Mouse (Mus musculus) urinary bladder, postnatal 25 days (tissue): ENCODE data around the gene Fto.

Experiments
- DNase-seq: peaks from one replicate; pipeline ENCODE4 v3.0.0; 2022; ENCODE audit warnings: low spot score

Fto gene

DNA sequence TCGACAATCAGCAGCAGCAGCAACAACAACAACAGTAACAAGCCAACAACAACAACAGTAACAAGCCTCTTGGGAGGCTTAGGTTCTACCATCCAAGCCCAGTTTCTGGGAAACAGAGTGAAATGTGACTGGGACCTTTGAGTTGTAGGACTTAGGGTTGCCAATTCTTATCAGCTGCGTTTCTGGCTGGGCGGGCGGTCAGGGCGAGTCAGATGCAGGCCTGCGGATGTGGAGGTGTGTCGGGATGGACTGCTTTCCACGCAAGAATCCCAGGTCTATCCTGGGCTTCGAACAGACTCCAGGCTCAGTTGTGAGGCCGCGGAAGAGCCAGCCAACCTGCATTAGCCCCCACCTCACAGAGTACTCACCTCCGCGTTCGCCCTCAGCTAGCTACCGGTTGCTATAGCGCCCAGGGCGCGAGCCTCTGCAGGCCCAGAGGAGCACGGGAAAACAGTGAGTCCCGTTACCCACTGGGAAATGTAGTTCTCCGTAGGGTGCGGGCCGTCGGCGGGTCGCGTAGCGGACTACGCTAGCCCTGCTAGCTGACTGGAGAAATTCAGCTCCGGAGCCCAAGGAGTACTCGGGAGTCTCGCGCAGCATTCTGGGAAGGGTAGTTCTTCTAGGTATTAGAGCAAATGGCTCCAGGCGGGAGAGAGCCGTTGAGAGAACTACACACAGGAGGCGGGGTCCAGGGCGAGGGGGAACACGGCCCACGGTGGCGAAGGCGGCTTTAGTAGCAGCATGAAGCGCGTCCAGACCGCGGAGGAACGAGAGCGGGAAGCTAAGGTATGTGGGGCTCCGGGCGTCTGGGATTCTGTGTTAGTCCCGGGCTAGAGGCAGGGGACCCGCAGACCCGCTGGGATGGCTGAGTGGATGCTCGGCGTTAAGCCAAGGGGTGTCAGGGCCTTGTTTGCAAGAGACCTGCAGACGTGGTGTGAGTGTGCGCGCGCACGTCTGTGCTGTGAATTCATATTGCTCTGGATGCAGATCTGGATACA, at the start of gene Fto, which contains the start of gene Rpgrip1l:
Gene Fto (plus strand): TSS at position 691 of the 998 bp plus-strand sequence.
Gene Rpgrip1l (minus strand): TSS at position 428 of the 998 bp plus-strand sequence.
- DNase-seq: peak; percentile 83

DNA sequence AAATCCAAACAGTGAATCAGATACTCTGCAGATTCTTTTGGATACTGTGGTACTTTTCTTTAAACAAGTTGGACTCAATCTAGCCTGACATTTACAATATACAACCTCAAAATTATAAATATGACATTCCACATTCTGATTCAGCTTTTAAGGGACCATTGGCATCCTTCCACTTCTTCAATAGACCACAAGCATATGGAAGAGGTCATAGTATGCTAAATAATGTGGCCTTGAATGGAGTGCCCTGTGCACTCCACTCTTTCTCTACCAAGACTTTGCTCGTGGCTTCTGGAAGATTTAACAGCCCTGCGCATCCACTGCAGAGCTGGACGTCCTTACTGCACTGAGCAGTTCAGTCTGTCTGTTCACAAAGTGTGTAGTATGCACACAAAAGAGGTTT, 49.4 kb upstream of the Fto start:
- no peak for DNase-seq

DNA sequence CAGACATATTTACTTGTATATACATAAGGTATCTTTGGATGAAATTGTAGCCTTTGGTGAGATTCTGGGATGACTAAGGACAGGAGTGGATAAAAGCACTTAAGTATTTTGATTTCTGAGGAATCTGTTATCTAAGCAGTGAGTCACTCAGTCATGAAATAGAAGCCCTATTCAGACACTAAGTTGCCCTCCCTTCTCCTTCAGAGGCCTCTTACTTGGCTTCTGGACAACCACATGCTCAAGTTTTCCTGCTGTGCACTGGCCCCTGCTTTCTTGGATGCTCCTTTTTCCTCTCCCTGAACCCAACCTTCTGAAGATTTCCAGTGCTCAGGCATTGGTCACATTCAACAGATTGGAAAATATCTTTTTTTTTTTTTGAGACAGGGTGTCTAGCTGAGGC, 48.8 kb upstream of the Fto start:
- DNase-seq: no peak

DNA sequence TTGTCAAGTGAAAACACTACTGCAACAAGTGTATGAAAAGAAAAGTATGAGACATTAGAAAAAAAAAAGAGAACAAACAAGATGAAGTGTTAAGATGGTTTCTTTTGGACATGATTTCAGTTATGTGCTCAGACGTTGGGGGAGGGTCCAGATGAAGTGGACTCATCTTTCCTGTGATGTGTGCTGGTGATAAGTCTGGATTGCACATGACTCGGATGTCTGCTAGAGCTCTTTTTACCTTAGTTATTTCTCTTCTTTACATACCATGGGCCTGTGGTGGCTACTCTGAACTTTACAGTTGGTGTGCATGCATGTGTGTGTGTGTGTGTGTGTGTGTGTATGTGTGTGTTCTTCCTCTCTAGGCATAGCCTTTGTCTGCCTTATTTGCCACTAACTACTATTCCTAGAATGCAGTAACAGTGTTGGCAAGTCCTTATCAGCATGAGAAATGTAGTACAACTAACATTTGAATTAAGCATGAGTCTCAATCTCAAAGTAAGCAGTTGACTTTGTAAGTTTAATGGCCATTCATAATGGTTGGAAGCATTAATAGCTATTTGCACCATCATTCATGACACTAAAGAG, 43.9 kb upstream of the Fto start:
- DNase-seq: no peak

DNA sequence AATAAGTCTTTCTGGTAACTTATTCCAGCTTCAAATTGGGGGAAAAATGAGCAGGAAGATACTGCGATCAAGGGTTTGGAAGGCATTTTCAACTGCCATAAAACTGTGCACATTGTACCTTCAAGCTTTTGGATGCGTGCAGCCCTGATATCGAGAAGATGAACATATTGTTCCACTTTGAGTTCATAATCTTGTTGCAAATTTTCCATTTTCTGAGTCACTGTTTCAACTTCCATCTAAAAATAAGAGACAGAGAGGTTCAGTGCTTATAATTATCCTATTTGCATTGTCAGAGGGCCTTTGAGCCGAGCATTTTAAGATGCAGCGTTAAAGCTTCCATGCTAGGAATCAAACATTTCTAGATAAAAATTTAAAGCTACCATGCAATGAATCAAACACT, 39.8 kb upstream of the Fto start:
- no peak for DNase-seq

DNA sequence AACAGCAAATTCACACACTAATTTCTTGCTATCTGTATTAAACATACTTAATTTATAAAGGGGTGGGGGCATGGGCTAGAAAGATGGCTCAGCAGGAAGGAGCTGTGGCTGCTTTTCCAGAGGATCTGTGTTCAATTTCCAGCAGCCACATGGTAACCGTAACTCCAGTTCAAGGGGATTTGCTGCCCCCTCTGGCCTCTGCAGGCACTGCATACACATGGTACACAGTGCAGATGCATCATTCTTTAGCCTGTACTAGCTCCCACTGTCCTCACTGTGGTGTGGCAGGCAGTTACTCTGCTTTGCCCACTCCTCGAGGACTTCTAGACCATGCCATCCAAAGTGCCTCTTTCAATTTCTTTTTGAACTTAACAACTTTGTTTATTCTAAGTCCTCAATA, 37.0 kb upstream of the Fto start:
- no peak for DNase-seq

DNA sequence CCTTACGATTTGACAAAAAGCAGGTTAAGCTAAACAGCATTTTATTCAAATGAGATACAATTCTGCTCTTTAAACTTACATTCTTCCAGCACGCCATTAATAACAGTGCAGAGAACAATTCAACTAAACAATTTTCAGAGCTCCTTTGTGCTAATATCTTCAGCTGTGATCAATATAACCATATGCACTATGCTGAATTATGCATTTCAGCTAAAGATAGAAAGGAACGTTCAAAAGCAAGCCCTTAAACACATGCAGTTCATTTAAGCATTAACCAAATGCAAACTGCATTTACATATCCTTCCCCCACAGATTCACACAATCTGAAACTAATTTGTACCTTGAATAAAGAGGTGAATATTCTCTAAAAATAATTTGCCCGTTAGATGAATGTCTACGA, 35.3 kb upstream of the Fto start:
- no peak for DNase-seq

DNA sequence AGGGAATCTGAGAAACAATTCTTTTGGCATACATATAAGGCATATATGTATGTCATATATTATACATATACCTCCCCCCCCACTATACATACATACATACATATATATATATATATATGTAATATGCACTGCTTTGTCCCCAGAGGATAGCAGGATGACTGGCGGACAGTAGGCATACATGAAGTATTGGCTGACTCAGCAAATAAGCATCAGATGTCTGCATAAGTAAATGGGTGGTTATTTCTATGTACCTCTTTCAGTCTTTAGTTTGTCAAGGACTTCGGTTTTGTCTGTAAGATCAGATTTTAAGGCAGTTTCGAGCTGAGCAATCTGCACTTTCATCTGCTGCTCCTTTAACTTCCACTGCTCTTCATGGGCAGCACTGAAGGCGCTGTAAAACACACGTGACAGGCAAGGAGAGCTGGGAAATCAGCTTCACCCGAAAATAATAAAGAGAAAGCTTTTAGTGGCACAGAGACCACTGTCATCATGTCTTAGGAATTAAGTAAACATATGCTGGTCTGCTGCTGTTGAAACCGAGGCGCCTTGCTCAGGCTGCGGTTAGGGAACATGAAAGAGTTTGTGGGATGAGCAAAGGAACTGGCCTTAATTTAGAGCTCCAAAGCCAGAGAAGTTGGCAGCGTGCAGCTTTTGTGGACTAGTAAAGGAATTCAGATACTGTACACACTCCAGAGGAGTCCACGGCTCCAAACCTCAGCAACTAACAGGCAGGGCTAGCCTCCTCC, 32.7 kb upstream of the Fto start:
- no peak for DNase-seq

DNA sequence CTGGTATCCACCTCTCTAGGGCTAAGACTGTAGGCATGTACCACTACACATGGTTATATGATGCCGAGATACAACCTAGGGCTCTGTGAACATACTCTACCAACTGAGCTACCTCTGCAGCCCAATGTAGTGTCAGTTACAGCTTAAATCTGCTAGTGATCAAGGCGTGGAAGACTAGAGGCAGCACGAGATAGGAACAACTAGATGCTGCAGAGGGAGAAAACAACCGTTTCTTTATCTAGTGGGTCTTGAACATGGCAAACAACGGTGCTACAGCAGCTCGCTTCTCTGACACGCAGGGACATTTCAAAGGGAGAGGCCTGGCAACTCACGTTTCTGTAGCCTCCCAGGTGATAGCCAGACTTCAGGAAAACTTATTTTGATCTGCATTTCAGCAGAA, 31.8 kb upstream of the Fto start:
- no peak for DNase-seq

DNA sequence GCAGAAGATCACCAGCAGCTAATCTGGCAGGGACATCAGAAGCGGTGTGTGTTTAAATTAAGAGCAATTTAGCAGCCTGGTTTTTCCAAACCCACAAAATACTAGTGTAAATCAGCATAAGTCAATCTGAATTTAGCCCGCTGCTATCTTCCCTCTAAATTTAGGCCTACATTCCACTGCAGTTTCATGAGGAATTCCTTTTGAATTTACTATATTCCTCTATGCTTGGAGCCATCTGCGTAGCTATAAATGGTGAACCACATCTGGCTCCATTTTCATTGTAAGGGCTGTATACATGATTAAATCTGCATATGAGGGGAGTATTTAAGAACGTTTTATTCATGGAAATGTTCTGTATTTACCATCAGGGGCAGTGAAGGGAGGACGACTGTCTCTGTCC, 30.7 kb upstream of the Fto start:
- DNase-seq: no peak

DNA sequence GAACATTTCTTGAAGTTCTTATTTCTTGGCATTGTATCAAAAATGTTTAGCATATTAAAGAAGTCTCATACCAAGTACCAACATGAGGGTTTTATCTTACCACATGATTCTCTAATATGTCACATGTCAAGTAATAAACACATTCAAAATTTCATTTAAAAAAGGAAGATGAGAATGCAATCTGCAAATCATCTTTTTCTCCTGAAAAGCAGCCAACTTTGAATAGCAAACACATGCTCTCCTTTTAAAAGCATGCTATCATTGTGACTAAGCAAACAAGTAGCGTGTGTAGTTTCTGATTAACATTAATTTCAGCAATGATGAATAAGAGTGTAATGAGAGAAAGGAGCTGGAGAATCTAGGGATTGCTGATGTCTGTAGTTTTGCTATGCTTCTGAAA, 29.5 kb upstream of the Fto start:
- no peak for DNase-seq

DNA sequence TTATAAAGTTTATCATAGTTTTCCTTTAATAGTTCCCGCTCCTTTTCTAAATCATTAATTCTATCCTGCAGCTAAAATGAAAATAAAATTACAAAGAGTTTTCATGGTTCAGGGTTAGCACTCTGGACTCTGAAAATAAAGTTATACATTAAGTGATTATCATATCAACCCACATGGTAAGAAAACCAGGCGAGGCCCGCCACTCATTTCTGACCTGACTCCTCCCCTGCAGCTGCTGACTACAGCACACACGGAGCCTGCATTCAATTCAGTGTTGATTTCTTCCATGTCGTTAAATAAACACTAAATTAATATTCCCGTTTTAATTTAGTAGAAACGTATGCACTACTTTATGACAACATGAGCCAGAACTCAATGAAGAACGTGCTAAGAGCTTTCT, 27.1 kb upstream of the Fto start:
- DNase-seq: no peak

DNA sequence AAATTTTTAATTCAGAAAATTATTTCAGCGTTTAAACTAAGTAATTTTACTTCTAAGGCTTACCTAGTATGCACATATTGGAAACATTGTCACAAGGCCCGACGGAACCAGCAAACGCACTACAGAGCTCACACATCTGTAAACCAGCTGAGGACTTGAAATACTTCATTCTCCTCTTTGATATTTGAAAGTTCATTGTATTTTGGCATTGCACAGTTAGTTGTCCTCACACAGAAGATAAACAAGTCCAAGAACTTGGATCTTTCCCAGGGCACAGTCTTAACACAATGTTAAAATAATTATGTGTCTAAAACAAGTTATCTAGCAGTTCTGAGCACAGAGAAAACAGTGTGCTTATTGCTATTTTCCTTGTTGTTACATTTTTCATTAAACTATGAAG, 22.7 kb upstream of the Fto start:
- no peak for DNase-seq

DNA sequence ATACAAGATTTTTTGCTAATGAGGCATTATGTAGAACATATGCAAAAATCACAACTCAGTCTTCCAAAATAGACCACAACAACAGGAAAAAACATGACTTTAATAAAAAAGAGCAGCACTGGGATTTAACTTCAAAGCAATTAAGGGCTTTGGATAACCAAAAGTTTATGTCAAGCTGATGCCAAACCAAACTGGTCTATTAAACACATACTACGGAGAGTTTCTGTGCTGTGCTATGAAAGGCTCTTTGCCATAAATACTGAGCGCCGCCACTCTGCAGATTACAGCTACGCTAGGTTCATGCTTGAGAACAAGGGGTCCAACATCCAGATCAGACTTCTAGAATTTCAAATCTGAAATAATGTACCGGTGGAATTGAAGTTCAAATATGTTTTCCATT, 17.5 kb upstream of the Fto start:
- DNase-seq: no peak

DNA sequence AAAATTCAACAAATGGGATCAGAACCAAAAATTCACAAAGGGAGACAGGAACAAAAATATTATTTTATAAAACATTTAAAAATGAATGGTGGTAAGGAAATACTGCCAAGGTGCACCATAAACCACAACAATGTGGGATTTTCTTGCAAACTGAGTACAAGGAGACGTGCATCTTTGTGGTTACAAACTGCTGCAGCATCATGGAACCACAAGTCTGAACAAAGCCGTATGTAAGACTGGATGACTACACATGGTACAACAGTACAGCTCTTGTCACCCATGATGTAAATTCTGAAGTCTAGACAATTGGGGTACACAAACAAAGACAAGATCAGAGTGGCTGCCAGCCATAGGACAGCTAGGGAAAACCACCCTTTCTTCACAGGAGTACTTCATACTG, 14.7 kb upstream of the Fto start:
- no peak for DNase-seq

DNA sequence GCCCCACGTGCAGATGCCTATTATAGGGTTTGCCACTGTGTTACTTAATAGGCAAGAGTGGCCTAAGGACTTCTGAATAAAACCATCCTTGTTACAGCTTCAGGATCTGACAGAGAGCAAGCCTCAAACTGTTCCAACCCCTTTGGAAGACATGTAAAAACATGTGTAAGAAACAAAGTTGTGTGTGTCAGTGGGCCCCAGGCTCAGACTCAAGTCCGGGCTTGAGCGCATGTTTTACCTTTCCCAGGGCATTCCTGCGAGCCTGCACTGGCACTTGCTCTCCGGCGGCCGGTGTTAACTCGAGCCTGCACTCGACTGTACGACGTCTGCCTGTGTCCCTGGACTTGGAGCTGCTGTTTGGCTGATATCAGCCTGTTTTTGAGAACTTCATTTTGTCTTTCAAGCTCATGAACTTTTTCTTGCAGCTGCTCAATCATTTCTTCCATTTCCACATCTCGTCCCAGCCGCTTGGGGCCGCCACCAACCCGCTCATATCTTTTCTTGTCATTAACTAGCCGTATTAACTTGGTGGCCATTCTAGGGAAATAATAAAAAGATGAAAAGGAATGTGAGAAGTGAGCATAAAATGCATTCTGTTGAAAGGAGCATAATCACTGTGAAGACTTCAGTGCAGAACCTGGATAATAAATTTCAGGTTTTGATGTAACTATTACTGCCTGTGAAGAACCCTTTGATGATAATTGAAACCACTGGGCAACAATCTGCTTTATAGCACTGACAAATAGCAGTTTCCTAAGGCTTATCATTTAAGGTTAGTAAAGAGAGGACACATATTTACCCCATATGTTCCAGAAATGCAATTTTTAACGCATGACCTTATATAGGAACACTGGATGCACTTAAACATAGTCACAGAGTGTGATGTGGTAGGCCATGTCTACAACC, 8.6 kb upstream of the Fto start:
- peak; percentile 39 for DNase-seq

DNA sequence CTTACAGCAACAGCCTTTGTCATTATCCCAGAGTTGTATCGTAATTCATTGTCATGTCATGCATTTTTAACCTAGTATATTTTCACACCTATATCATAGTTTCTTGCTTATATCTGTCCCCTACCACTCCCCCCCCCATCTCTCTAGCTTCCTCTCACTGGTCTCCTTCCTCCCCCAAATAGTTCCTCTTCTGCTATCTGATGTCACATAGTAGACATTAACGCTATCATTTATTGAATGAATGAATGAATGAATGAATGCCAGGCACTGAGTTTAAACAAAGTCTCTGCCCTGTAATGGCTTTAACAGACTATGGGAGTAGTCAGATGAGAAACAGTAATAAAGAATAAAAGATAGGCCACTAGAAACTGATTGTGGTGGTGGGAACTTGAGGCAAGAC, 983 bp upstream of the Fto start:
- DNase-seq: no peak

DNA sequence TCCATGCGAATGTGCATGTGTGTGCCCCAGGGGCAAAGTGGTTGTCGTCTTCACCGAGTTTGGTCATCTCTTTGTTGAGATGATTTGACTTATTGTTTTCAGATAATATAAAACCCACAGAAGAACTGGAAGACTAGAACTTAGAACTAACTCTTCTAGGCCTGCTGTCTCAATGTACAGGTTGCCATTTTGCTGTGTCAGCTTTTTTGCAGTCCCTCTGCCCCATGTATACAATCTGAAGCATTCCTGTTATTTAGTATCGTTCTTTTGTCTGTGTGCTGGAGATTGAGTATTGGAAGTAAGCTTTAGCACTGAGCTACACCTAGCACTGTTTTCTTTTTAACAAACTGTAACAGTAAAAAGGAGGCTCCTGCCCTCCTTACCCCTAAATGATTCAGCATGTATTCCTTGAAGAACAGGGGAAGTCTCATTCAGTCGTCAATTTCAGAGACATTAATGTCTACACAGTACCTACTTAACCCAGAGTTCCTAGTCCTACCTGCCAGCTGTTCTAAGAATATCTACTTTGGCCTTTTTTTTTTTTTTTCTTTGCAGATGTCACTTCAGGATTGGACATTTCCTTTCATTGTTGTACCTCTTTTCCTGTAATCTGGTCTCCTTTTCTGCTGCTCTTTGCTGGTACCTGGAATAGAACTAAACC, 4.4 kb downstream of the Fto start:
- no peak for DNase-seq

DNA sequence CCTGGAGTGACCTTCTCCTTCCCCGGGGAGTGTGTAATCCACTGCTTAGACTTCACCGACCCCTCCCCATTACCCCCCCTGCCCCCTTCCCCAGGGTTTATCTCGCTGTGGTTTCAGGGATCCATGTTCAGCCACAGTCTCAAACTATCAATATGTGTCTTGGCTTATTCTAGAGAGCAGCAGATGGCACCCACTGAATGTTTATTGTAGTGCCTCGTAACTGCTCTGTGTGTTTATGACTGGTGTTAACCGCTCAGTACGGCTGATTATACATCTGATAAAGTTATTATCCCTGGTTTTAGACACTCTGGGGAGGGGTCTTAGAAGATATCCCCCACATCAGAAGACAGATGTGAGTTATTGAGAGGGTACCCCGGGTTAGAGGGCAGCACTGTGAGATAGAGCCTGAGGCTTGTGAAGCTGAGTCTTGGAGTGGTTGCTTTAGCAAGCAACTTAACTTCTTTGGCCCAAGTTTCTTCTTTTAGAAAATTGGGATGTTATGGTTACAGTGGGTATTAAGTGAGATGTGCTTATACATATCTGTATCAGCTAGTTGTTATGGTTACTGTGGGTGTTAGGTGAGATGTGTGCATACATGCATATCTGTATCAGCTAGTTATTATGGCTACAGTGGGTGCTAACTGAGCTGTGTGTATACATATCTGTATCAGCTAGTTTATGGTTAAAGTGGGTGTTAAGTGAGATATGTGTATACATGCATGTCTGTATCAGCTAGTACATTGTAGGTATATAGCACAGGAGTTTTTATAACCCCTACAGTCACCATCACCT, 5.8 kb downstream of the Fto start:
- DNase-seq: no peak

DNA sequence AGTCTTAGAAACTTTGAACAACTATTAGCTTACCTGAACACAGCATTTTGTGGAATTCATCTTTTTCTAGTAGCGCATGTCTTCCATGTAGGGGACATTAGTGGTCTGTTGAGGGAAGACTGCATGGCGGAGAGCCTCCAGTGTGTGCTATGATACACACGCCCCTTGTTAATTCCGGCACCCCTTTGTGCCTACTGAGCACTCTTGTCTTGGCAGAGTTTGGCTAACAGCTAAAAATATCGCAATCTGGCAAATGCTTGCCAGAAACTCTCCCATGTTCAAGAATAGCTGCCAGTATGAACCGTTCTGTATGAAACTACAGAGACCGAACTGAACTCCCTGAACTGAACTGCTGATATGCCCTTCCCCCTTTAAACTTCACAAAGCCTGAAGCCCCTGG, 10.2 kb downstream of the Fto start:
- DNase-seq: no peak
